Mouse (Mus musculus): Measurements from ENCODE around the gene Mme. TPM values are rescaled to one million over a fixed set of nuclear protein-coding genes. Genes with fewer than 3 reads are reported as not detected.

Gene Mme
- 5.3 and 5.9 TPM in 2 replicates for total RNA-seq (2014; rRNA removed)
- polyA plus RNA-seq (2015; fragmentation: Nextera tagmentation; extraction: Ambion mirVana), result 2.0 and 2.3 TPM in 2 replicates

DNA sequence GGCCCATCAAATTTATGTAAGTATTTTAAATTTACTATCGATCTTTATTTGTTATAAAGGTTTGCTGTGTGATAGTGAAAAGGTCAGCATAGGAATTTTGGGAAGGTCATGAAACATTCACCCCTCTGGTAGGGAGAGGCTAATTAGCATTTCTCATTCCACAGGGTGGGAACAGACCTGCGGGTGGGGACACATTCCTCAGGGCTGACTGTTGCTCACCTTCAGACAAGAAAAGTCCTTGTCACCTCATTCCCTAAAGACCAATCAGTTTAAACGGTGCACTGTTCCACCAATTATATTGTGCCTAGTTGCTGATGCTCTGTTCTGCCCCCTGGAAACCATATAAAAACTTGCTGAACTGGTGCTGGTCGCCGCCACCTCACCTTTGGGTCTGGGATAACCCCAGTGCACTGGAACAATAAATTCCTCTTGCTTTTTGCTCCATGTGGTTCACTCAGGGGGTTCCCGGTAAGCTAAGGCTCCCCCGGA lies at the start of gene Mme:
TSS of gene Mme (plus strand) at position 439 of the 489 bp plus-strand sequence.
- Histone ChIP-seq H3K9me3 (ENCODE audit: low read length) (no peaks in the 10 kb centered on the region), H3K27me3 (ENCODE audit: insufficient read depth, low read length) (no peaks in the 10 kb centered on the region), H3K27ac (ENCODE audit: low read depth, low read length) (no peak within 1 kb of the TSS), H3K4me3 (ENCODE audit: low read depth, low read length) (no peak within 1 kb of the TSS), H3K4me1 (ENCODE audit: insufficient read depth, low read length) (no peaks in the 10 kb centered on the region), H3K4me2 (ENCODE audit: low read depth, low read length, poor library complexity, severe bottlenecking) (no peak within 1 kb of the TSS), H3K36me3 (ENCODE audit: insufficient read depth, low read length) (no peaks in the 10 kb centered on the region), H3K9ac (replicated peaks; ENCODE audit: low read length, poor library complexity, severe bottlenecking) (no peak within 1 kb of the TSS)
- DNase-seq (ENCODE audit: low spot score) (no peak), ATAC-seq (ENCODE audit: low FRiP score) (no peak)
- WGBS, result 90% methylated on average over 7 of the region's 7 CpGs
- TF ChIP-seq CTCF (IDR thresholded peaks at IDR 0.05), result no peak

GRCm38 (mm10) chr3:63196565-63196964 lies 44.8 kb upstream of the Mme start:
- Histone ChIP-seq H3K9me3 (ENCODE audit: low read length) (no peaks in the 10 kb centered on the region), H3K4me1 (ENCODE audit: insufficient read depth, low read length) (no peaks in the 10 kb centered on the region), H3K36me3 (ENCODE audit: insufficient read depth, low read length) (no peaks in the 10 kb centered on the region), H3K27ac (ENCODE audit: low read depth, low read length) (no peak overlapping the region), H3K9ac (replicated peaks; ENCODE audit: low read length, poor library complexity, severe bottlenecking) (no peak overlapping the region), H3K4me2 (ENCODE audit: low read depth, low read length, poor library complexity, severe bottlenecking) (no peak overlapping the region), H3K27me3 (ENCODE audit: insufficient read depth, low read length) (no peaks in the 10 kb centered on the region), H3K4me3 (ENCODE audit: low read depth, low read length) (no peak overlapping the region)
- no peak for ATAC-seq (ENCODE audit: low FRiP score)
- TF ChIP-seq CTCF (IDR thresholded peaks at IDR 0.05), result no peak
- no peak for DNase-seq (ENCODE audit: low spot score)
- WGBS, result 80% methylated on average over 3 of the region's 3 CpGs

- Histone ChIP-seq H3K27ac (ENCODE audit: low read depth, low read length) (no peak overlapping the region), H3K9ac (replicated peaks; ENCODE audit: low read length, poor library complexity, severe bottlenecking) (no peak overlapping the region), H3K4me2 (ENCODE audit: low read depth, low read length, poor library complexity, severe bottlenecking) (no peak overlapping the region), H3K36me3 (ENCODE audit: insufficient read depth, low read length) (no peaks in the 10 kb centered on the region), H3K4me3 (ENCODE audit: low read depth, low read length) (no peak overlapping the region), H3K27me3 (ENCODE audit: insufficient read depth, low read length) (no peaks in the 10 kb centered on the region), H3K4me1 (ENCODE audit: insufficient read depth, low read length) (no peaks in the 10 kb centered on the region), H3K9me3 (ENCODE audit: low read length) (no peaks in the 10 kb centered on the region)
- ATAC-seq (ENCODE audit: low FRiP score) (no peak), DNase-seq (ENCODE audit: low spot score) (no peak)
- no peak for TF ChIP-seq CTCF (IDR thresholded peaks at IDR 0.05)
- WGBS, result 95% methylated on average over 2 of the region's 2 CpGs
Observed at GRCm38 (mm10) chr3:63198026-63198425, 43.3 kb upstream of the Mme start.

- no peaks in the 10 kb centered on the region for H3K36me3 ChIP-seq (ENCODE audit: insufficient read depth, low read length)
- ATAC-seq (ENCODE audit: low FRiP score) (no peak), DNase-seq (ENCODE audit: low spot score) (no peak)
- no peaks in the 10 kb centered on the region for H3K27me3 ChIP-seq (ENCODE audit: insufficient read depth, low read length)
- H3K9ac ChIP-seq (replicated peaks; ENCODE audit: low read length, poor library complexity, severe bottlenecking), result no peak overlapping the region
- TF ChIP-seq CTCF (IDR thresholded peaks at IDR 0.05), result no peak
- H3K4me2 ChIP-seq (ENCODE audit: low read depth, low read length, poor library complexity, severe bottlenecking), result no peak overlapping the region
- no peaks in the 10 kb centered on the region for H3K9me3 ChIP-seq (ENCODE audit: low read length)
- H3K4me1 ChIP-seq (ENCODE audit: insufficient read depth, low read length), result no peaks in the 10 kb centered on the region
- whole genome bisulfite sequencing, result 90% methylated on average over 4 of the region's 4 CpGs
- H3K4me3 ChIP-seq (ENCODE audit: low read depth, low read length), result no peak overlapping the region
- H3K27ac ChIP-seq (ENCODE audit: low read depth, low read length), result no peak overlapping the region
Observed at GRCm38 (mm10) chr3:63221867-63222591, 19.3 kb upstream of the Mme start.

- no peaks in the 10 kb centered on the region for H3K36me3 ChIP-seq (ENCODE audit: insufficient read depth, low read length)
- no peaks in the 10 kb centered on the region for H3K27me3 ChIP-seq (ENCODE audit: insufficient read depth, low read length)
- 21% methylated on average over 1 of the region's 1 CpGs for WGBS
- H3K4me1 ChIP-seq (ENCODE audit: insufficient read depth, low read length), result no peaks in the 10 kb centered on the region
- TF ChIP-seq CTCF (IDR thresholded peaks at IDR 0.05), result no peak
- H3K4me2 ChIP-seq (ENCODE audit: low read depth, low read length, poor library complexity, severe bottlenecking), result no peak overlapping the region
- H3K9ac ChIP-seq (replicated peaks; ENCODE audit: low read length, poor library complexity, severe bottlenecking), result no peak overlapping the region
- no peak overlapping the region for H3K27ac ChIP-seq (ENCODE audit: low read depth, low read length)
- no peak overlapping the region for H3K4me3 ChIP-seq (ENCODE audit: low read depth, low read length)
- no peak for ATAC-seq (ENCODE audit: low FRiP score)
- H3K9me3 ChIP-seq (ENCODE audit: low read length), result no peaks in the 10 kb centered on the region
- no peak for DNase-seq (ENCODE audit: low spot score)
Observed at GRCm38 (mm10) chr3:63223676-63224075, 17.7 kb upstream of the Mme start.

- Histone ChIP-seq H3K27me3 (ENCODE audit: insufficient read depth, low read length) (no peaks in the 10 kb centered on the region), H3K4me1 (ENCODE audit: insufficient read depth, low read length) (no peaks in the 10 kb centered on the region), H3K9me3 (ENCODE audit: low read length) (no peaks in the 10 kb centered on the region), H3K4me3 (ENCODE audit: low read depth, low read length) (no peak overlapping the region), H3K36me3 (ENCODE audit: insufficient read depth, low read length) (no peaks in the 10 kb centered on the region), H3K4me2 (ENCODE audit: low read depth, low read length, poor library complexity, severe bottlenecking) (no peak overlapping the region), H3K9ac (replicated peaks; ENCODE audit: low read length, poor library complexity, severe bottlenecking) (no peak overlapping the region), H3K27ac (ENCODE audit: low read depth, low read length) (no peak overlapping the region)
- 66% methylated on average over 2 of the region's 2 CpGs for WGBS
- DNase-seq (ENCODE audit: low spot score), result no peak
- no peak for ATAC-seq (ENCODE audit: low FRiP score)
- TF ChIP-seq CTCF (IDR thresholded peaks at IDR 0.05), result no peak
Observed at GRCm38 (mm10) chr3:63235957-63236356, 5.4 kb upstream of the Mme start.

All from midbrain, postnatal 0 days (tissue).